Mouse (Mus musculus) CD4-positive, CD25-positive, alpha-beta regulatory T cell, adult 4 months (primary cell): ENCODE measurements around the gene Akap8. TPM values are rescaled to one million over a fixed set of nuclear protein-coding genes. Genes with fewer than 3 reads are reported as not detected.

Experiments used
- ATAC-seq: one replicate; pipeline ENCODE4 v1.8.0; 2017
- polyA plus RNA-seq, 2 experiments: library from polyadenylated mRNA; unstranded; fragments of 100-300 nt; shearing (Covaris generic); gene quantifications; one replicate each; pipeline ENCODE4 v1.2.1; 2017

Akap8 gene
- polyA plus RNA-seq, 2 experiments from 2014 or later, result 150 to 275 TPM

- no peak for ATAC-seq
Measured at GRCm38 (mm10) chr17:32281611-32282310, 39.3 kb downstream of the Akap8 start.

DNA sequence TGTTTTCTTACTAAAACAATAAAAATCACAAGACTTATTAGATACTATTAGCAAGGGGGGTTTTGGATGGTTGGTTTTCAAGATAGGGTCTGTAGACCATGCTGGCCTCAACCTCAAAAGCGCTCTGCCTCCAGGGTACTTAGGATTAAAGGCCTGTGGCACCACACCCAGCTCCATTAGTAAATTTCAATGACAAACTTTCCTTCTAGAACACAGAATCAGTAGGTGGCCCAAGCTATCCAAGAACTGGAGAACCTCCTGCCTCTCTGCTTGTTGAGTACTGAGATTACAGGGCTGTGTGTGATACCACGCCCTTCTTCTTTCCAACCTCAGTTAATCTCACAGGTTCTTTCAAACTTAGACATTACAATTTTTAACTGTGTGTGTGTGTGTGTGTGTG, 39.9 kb downstream of the Akap8 start:
- ATAC-seq, result no peak

DNA sequence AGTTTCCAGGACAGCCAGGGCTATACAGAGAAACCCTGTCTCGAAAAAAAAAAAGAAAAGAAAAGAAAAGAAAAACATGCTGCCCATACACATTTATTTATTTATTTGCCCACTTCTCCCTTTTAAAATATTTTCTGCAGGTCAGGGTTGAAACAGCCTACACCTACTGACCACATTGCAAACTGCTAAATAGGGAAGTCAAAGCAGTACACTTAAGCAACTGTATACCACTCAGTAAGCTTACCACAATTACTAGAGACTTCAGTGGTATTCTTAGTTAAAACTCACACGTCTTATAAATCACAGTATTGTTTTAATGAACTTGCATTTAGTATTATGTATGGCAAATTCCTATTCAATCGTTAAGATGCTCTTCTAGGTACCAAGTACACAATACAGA, 40.5 kb downstream of the Akap8 start:
- no peak for ATAC-seq

DNA sequence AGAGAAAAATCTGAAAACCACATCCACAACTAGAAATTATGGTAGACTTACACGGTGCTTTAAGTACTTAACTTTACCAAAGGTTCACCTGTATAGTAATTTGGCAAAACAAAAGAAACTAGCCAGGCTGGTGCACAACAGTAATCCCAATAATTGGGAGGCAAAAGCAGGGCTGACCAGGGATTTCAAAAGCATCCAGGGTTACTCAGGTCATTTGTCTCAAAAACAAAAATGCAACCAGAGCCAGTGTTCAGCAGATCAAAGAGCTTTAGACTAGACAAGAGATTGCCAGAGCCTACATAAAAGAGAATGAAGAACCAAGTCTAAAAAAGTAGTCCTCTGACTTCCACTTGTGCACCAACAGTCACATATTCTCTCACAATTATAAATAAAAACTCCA, 43.8 kb downstream of the Akap8 start:
- ATAC-seq, result no peak

DNA sequence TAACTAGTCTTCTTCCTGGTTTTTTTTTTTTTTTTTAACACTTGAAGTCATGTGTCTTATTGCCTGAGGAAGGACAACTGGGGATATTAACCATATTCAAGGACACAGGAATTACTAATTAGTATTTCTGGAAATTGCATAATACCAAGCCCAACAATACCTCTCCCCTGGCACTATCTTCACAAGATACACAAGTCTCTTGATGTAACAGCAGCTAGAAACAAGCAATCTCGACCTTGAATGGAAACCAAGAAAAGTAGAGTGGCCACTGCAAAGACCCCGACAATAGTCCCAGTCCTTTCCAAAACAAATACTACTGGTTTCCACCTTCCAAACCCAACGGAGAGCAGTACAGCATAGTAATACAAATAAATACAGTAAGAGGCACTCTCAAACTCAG, 45.5 kb downstream of the Akap8 start:
- no peak for ATAC-seq

GRCm38 (mm10) chr17:32269151-32269550, 51.9 kb downstream of the Akap8 start:
- ATAC-seq, result no peak

DNA sequence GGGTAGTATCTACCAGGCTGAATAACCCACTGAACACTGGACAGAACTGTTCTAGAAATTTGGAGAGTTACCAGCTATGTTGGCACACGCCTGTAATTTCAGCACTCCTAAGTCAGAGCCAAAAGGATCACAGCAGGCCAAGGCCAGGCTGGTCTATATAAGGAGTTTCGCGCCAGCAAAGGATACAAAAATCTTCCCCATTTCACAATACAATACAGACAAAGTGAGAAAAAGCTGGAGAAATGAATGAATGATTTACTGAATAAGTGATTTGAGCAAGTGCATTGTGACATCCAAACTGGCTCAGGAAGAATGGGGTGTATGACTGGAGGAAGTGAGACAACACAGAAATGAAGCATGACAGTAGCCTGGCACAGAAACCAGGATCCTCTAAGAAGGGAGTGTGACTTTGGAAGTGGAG, 52.5 kb downstream of the Akap8 start:
- no peak for ATAC-seq

GRCm38 (mm10) chr17:32268096-32268495, 52.9 kb downstream of the Akap8 start:
- ATAC-seq, result no peak

GRCm38 (mm10) chr17:32267617-32268016, 53.4 kb downstream of the Akap8 start:
- no peak for ATAC-seq

GRCm38 (mm10) chr17:32263672-32264071, 57.4 kb downstream of the Akap8 start:
- no peak for ATAC-seq

DNA sequence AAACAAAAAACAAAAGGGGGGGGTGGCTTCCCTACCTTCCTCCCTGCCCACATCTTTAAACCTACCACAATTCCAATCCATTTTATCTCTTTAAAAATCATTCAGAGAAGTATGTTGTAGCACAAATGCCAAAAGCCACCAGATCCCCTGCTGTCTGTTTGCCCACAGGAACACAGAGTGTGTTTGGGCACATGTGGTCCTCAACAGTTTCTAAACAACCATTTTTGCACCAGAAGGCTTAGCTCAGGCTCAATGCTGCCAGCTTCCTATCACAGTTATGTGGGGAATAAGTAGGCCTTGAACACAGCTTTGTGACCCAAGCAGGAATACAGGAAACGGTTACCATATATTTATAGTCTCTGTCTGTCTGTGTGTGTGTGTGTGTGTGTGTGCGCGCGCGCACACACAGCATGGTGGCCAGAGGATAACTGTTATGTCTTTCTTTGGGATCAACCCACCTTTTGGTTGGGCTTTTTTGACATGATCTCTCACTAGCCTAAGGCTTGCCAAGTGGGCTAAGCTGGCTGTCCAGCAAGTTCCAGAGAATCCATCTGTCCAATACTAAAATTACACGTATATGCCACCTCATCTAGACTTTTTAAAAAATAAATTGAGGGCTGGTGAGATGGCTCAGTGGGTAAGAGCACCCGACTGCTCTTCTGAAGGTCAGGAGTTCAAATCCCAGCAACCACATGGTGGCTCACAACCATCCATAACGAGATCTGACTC, 58.0 kb downstream of the Akap8 start:
- ATAC-seq, result no peak

DNA sequence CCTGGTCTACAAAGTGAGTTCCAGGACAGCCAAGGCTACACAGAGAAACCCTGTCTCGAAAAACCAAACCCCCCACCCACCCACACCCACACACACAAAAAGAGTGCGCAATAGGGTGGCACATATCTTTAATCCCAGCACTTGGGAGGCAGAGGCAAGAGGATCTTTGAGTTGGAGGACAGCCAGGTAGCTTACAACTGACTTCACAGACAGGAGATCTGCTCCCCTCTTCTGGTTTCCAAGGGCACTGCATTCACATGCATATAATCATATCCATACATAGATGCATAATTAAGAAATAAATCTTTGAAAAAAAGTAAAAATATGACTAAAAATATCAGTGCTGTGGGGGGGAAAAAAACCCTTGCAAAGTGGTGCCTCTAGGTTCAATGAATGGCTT, 62.2 kb downstream of the Akap8 start:
- ATAC-seq, result no peak

DNA sequence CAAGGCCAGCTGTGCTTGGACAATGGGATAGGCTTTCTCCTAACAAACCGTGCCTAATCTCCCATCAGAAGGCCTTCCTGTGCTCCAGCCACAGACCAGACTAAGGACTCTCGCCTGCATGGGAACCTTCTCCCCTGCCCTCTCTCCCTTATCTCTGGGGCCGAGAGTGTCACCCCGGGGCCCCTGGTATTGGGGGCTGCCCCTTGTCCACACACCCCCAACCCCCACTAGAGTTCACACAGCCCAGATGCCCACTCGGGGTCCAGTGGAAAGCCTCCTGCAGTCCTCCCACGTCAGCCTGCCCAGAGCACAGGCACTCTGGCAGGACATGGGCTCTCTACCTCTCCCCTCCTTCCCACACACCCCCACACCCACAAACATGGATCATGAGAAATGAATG, 63.1 kb downstream of the Akap8 start:
- no peak for ATAC-seq

DNA sequence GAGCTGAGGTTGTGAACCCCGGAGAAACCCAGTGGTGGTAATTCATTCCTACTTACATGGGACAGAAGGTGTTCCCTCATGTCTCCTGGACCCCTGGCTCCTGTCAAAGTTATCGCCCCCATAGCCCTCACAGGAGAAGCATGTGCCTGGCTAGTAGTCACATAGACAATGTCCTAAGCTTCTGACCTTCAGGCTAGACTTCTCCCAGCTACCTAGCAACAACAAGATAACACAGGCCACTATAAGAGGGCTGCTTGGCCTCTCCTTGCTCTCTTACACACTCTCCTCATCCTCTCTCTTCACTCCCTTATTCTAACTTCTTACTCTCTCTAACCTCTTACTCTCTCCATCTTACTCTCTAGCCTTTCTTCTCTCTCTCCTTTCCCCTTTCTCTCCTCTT, 63.6 kb downstream of the Akap8 start:
- no peak for ATAC-seq

DNA sequence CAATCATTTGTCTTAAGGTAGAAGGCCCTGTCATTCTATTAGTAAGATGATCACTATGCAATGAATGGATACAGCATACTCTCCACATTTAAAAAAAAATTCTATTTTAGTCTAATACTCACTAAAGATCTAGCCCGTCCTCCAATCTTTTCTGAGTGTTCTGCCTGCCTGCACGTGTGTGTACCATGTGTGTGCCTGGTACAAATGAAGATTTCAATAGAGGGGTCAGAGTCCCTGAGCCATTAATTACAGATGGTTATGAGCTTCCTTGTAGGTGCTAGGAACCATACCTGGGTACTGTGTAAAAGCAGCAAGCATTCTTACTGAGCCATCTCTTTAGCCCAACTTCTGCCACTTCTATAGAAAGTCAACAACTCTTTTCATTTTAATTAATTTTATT, 64.1 kb downstream of the Akap8 start:
- ATAC-seq, result no peak

Other genes with a start within 250 kb of the Akap8 start
- under 1 TPM in 1 of 2 experiments, not detected in 1; 0.05 TPM for gene Notch3, start 154.4 kb downstream of the Akap8 start, polyA plus RNA-seq
- gene Ephx3, start 131.7 kb downstream of the Akap8 start, polyA plus RNA-seq, result under 1 TPM in 1 of 2 experiments, not detected in 1; 0.22 TPM
- 10 to 100 TPM; 60.5 to 81.2 TPM for gene Brd4, start 36.5 kb downstream of the Akap8 start, polyA plus RNA-seq
- 10 to 100 TPM; 58.1 to 59.3 TPM for gene Akap8l, start 29.4 kb upstream of the Akap8 start, polyA plus RNA-seq
- 10 to 100 TPM; 11.0 to 14.0 TPM for gene Wiz, start 68.2 kb upstream of the Akap8 start, polyA plus RNA-seq
- gene Rasal3, start 82.3 kb upstream of the Akap8 start, polyA plus RNA-seq, result 100 to 1,000 TPM in 1 of 2 experiments, 10 to 100 TPM in 1; 91.5 to 117 TPM
- 100 to 1,000 TPM in 1 of 2 experiments, 10 to 100 TPM in 1; 86.6 to 132 TPM for gene Pglyrp2, start 102.9 kb upstream of the Akap8 start, polyA plus RNA-seq
- 1 to 10 TPM in 1 of 2 experiments, under 1 TPM in 1; 0.58 to 1.2 TPM for gene Cyp4f39, start 131.5 kb upstream of the Akap8 start, polyA plus RNA-seq
- gene Cyp4f17, start 184.8 kb upstream of the Akap8 start, polyA plus RNA-seq, result 10 to 100 TPM; 11.0 to 13.1 TPM
- gene Cyp4f16, start 215.3 kb upstream of the Akap8 start, polyA plus RNA-seq, result 10 to 100 TPM in 1 of 2 experiments, 1 to 10 TPM in 1; 7.3 to 21.3 TPM